Mouse (Mus musculus): ENCODE measurements around the gene Abhd11.
A peak's percentile ranks its signal among the peaks of the same experiment; 100 is the strongest.

Abhd11 gene

GRCm38 (mm10) chr5:135025899-135026298 is 16.9 kb downstream of the Abhd11 start:
- Histone ChIP-seq H3K4me1 (replicated peaks; ENCODE audit: low read depth, low read length) (peaks cover 61% of the 10 kb centered on the region), H3K27me3 (ENCODE audit: insufficient read depth, low read length) (peaks cover 32% of the 10 kb centered on the region), H3K9me3 (ENCODE audit: low read length) (no peaks in the 10 kb centered on the region), H3K36me3 (ENCODE audit: insufficient read depth, low read length) (no peaks in the 10 kb centered on the region), H3K4me3 (replicated peaks; ENCODE audit: low read length) (no peak overlapping the region)
- TF ChIP-seq NANOG (IDR thresholded peaks at IDR 0.05; ENCODE audit: borderline replicate concordance, low read length), result no peak
- TF ChIP-seq CTCF (conservative IDR thresholded peaks at IDR 0.05; ENCODE audit: low read length), result peak; percentile 15; the same call in 1 of the 2 replicates
- no peak for TF ChIP-seq POU5F1 (IDR thresholded peaks at IDR 0.05; ENCODE audit: borderline replicate concordance, low read length)

- TF ChIP-seq NANOG (IDR thresholded peaks at IDR 0.05; ENCODE audit: borderline replicate concordance, low read length), result no peak
- no peak for TF ChIP-seq CTCF (conservative IDR thresholded peaks at IDR 0.05; ENCODE audit: low read length)
- TF ChIP-seq POU5F1 (IDR thresholded peaks at IDR 0.05; ENCODE audit: borderline replicate concordance, low read length), result no peak
- H3K4me3 ChIP-seq (replicated peaks; ENCODE audit: low read length), result peak overlapping the region; percentile 41
- H3K9me3 ChIP-seq (ENCODE audit: low read length), result peaks cover 3% of the 10 kb centered on the region; the same call in 1 of the 2 replicates
- H3K27me3 ChIP-seq (ENCODE audit: insufficient read depth, low read length), result peaks cover 26% of the 10 kb centered on the region
- no peaks in the 10 kb centered on the region for H3K36me3 ChIP-seq (ENCODE audit: insufficient read depth, low read length)
- H3K4me1 ChIP-seq (replicated peaks; ENCODE audit: low read depth, low read length), result peaks cover 56% of the 10 kb centered on the region
Measured at GRCm38 (mm10) chr5:135029007-135029854, 20.3 kb downstream of the Abhd11 start.

- Histone ChIP-seq H3K4me1 (replicated peaks; ENCODE audit: low read depth, low read length) (peaks cover 56% of the 10 kb centered on the region), H3K9me3 (ENCODE audit: low read length) (peaks cover 10% of the 10 kb centered on the region), H3K27me3 (ENCODE audit: insufficient read depth, low read length) (no peaks in the 10 kb centered on the region; the same call in 1 of the 2 replicates), H3K4me3 (replicated peaks; ENCODE audit: low read length) (no peak overlapping the region), H3K36me3 (ENCODE audit: insufficient read depth, low read length) (no peaks in the 10 kb centered on the region)
- TF ChIP-seq POU5F1 (IDR thresholded peaks at IDR 0.05; ENCODE audit: borderline replicate concordance, low read length) (no peak), CTCF (conservative IDR thresholded peaks at IDR 0.05; ENCODE audit: low read length) (no peak), NANOG (IDR thresholded peaks at IDR 0.05; ENCODE audit: borderline replicate concordance, low read length) (no peak)
Measured at GRCm38 (mm10) chr5:135032581-135032980, 23.6 kb downstream of the Abhd11 start.

GRCm38 (mm10) chr5:135034593-135034992 is 25.6 kb downstream of the Abhd11 start:
- H3K4me1 ChIP-seq (replicated peaks; ENCODE audit: low read depth, low read length), result peaks cover 62% of the 10 kb centered on the region
- no peaks in the 10 kb centered on the region for H3K27me3 ChIP-seq (ENCODE audit: insufficient read depth, low read length)
- no peak for TF ChIP-seq NANOG (IDR thresholded peaks at IDR 0.05; ENCODE audit: borderline replicate concordance, low read length)
- TF ChIP-seq CTCF (conservative IDR thresholded peaks at IDR 0.05; ENCODE audit: low read length), result peak; percentile 82
- no peak for TF ChIP-seq POU5F1 (IDR thresholded peaks at IDR 0.05; ENCODE audit: borderline replicate concordance, low read length)
- peaks cover 10% of the 10 kb centered on the region for H3K9me3 ChIP-seq (ENCODE audit: low read length)
- peaks cover 15% of the 10 kb centered on the region; the same call in 1 of the 2 replicates for H3K36me3 ChIP-seq (ENCODE audit: insufficient read depth, low read length)
- H3K4me3 ChIP-seq (replicated peaks; ENCODE audit: low read length), result no peak overlapping the region

- no peak for TF ChIP-seq POU5F1 (IDR thresholded peaks at IDR 0.05; ENCODE audit: borderline replicate concordance, low read length)
- no peak overlapping the region for H3K4me3 ChIP-seq (replicated peaks; ENCODE audit: low read length)
- H3K9me3 ChIP-seq (ENCODE audit: low read length), result peaks cover 10% of the 10 kb centered on the region
- no peaks in the 10 kb centered on the region for H3K27me3 ChIP-seq (ENCODE audit: insufficient read depth, low read length)
- H3K4me1 ChIP-seq (replicated peaks; ENCODE audit: low read depth, low read length), result peaks cover 67% of the 10 kb centered on the region
- peaks cover 15% of the 10 kb centered on the region; the same call in 1 of the 2 replicates for H3K36me3 ChIP-seq (ENCODE audit: insufficient read depth, low read length)
Measured at GRCm38 (mm10) chr5:135035608-135036359, 26.8 kb downstream of the Abhd11 start.

GRCm38 (mm10) chr5:135037946-135038345 is 29.0 kb downstream of the Abhd11 start:
- no peak overlapping the region for H3K4me3 ChIP-seq (replicated peaks; ENCODE audit: low read length)
- peaks cover 77% of the 10 kb centered on the region for H3K4me1 ChIP-seq (replicated peaks; ENCODE audit: low read depth, low read length)
- no peaks in the 10 kb centered on the region for H3K27me3 ChIP-seq (ENCODE audit: insufficient read depth, low read length)
- peaks cover 10% of the 10 kb centered on the region for H3K9me3 ChIP-seq (ENCODE audit: low read length)
- TF ChIP-seq POU5F1 (IDR thresholded peaks at IDR 0.05; ENCODE audit: borderline replicate concordance, low read length) (no peak), NANOG (IDR thresholded peaks at IDR 0.05; ENCODE audit: borderline replicate concordance, low read length) (no peak)
- H3K36me3 ChIP-seq (ENCODE audit: insufficient read depth, low read length), result peaks cover 15% of the 10 kb centered on the region; the same call in 1 of the 2 replicates

GRCm38 (mm10) chr5:135039541-135039940 is 30.6 kb downstream of the Abhd11 start:
- peaks cover 4% of the 10 kb centered on the region; the same call in 1 of the 2 replicates for H3K9me3 ChIP-seq (ENCODE audit: low read length)
- H3K36me3 ChIP-seq (ENCODE audit: insufficient read depth, low read length), result peaks cover 21% of the 10 kb centered on the region
- no peak for TF ChIP-seq NANOG (IDR thresholded peaks at IDR 0.05; ENCODE audit: borderline replicate concordance, low read length)
- TF ChIP-seq CTCF (conservative IDR thresholded peaks at IDR 0.05; ENCODE audit: low read length), result no peak
- no peak for TF ChIP-seq POU5F1 (IDR thresholded peaks at IDR 0.05; ENCODE audit: borderline replicate concordance, low read length)
- peaks cover 71% of the 10 kb centered on the region for H3K4me1 ChIP-seq (replicated peaks; ENCODE audit: low read depth, low read length)
- H3K4me3 ChIP-seq (replicated peaks; ENCODE audit: low read length), result no peak overlapping the region
- H3K27me3 ChIP-seq (ENCODE audit: insufficient read depth, low read length), result no peaks in the 10 kb centered on the region

GRCm38 (mm10) chr5:135040059-135040458 is 31.1 kb downstream of the Abhd11 start:
- Histone ChIP-seq H3K9me3 (ENCODE audit: low read length) (no peaks in the 10 kb centered on the region), H3K27me3 (ENCODE audit: insufficient read depth, low read length) (no peaks in the 10 kb centered on the region), H3K4me1 (replicated peaks; ENCODE audit: low read depth, low read length) (peaks cover 71% of the 10 kb centered on the region), H3K36me3 (ENCODE audit: insufficient read depth, low read length) (peaks cover 26% of the 10 kb centered on the region), H3K4me3 (replicated peaks; ENCODE audit: low read length) (peak overlapping the region; percentile 17; the same call in 1 of the 2 replicates)
- TF ChIP-seq CTCF (conservative IDR thresholded peaks at IDR 0.05; ENCODE audit: low read length), result no peak
- TF ChIP-seq NANOG (IDR thresholded peaks at IDR 0.05; ENCODE audit: borderline replicate concordance, low read length), result no peak
